Mouse (Mus musculus) CH12.LX (cell line): ENCODE data around the gene Gm17087.

Source experiments
- CTCF ChIP-seq, 2 experiments: IDR thresholded peaks in 1 of 2; conservative IDR thresholded peaks in 1 of 2; 2 replicates each; pipeline ENCODE4 v1.5.1; 2011 to 2012; ENCODE audit warnings: low read depth in 2 of 2, low read length in 2 of 2, improper control_type of control experiment in 1 of 2, inconsistent platforms in 1 of 2, mild to moderate bottlenecking in 1 of 2, moderate library complexity in 1 of 2
- E2F4 ChIP-seq: IDR thresholded peaks from 2 replicates; pipeline ENCODE4 v1.6.1; 2011; ENCODE audit warnings: low read depth, low read length, improper control_type of control experiment; ENCODE audit not compliant: insufficient replicate concordance
- EP300 ChIP-seq: IDR thresholded peaks from 2 replicates; pipeline ENCODE4 v1.6.1; 2011; ENCODE audit warnings: low read length, improper control_type of control experiment
- ETS1 ChIP-seq: conservative IDR thresholded peaks from 2 replicates; pipeline ENCODE4 v1.6.1; 2012; ENCODE audit warnings: low read depth, mild to moderate bottlenecking, inconsistent platforms, low read length, improper control_type of control experiment, moderate library complexity
- GABPA ChIP-seq: IDR thresholded peaks from 2 replicates; pipeline ENCODE4 v1.6.1; 2012; ENCODE audit warnings: low read depth, low read length, improper control_type of control experiment, inconsistent platforms; ENCODE audit not compliant: insufficient replicate concordance
- HCFC1 ChIP-seq: IDR thresholded peaks from 2 replicates; pipeline ENCODE4 v1.6.1; 2012; ENCODE audit warnings: low read depth, mild to moderate bottlenecking, inconsistent platforms, low read length, improper control_type of control experiment
- JUND ChIP-seq: conservative IDR thresholded peaks from 2 replicates; pipeline ENCODE4 v1.6.1; 2011; ENCODE audit warnings: low read depth, low read length, improper control_type of control experiment
- KAT2A ChIP-seq: IDR thresholded peaks from 2 replicates; pipeline ENCODE4 v1.6.1; 2012; ENCODE audit warnings: low read length, improper control_type of control experiment, inconsistent platforms; ENCODE audit not compliant: insufficient replicate concordance
- MAX ChIP-seq: IDR thresholded peaks from 2 replicates; pipeline ENCODE4 v1.6.1; 2011; ENCODE audit warnings: low read length, improper control_type of control experiment
- POLR2A ChIP-seq: IDR thresholded peaks from 2 replicates; pipeline ENCODE4 v1.6.1; 2011; ENCODE audit warnings: low read depth, mild to moderate bottlenecking, improper control_type of control experiment, low read length
- RCOR1 ChIP-seq: conservative IDR thresholded peaks from 2 replicates; pipeline ENCODE4 v1.6.1; 2012; ENCODE audit warnings: low read depth, mild to moderate bottlenecking, inconsistent platforms, low read length, improper control_type of control experiment
- TCF12 ChIP-seq: IDR thresholded peaks from 2 replicates; pipeline ENCODE4 v1.6.1; 2014; ENCODE audit warnings: low read depth, mild to moderate bottlenecking, inconsistent platforms, low read length, improper control_type of control experiment
- USF1 ChIP-seq: IDR thresholded peaks from 2 replicates; pipeline ENCODE4 v1.6.1; 2014; ENCODE audit warnings: low read depth, mild to moderate bottlenecking, inconsistent platforms, low read length, improper control_type of control experiment

DNA sequence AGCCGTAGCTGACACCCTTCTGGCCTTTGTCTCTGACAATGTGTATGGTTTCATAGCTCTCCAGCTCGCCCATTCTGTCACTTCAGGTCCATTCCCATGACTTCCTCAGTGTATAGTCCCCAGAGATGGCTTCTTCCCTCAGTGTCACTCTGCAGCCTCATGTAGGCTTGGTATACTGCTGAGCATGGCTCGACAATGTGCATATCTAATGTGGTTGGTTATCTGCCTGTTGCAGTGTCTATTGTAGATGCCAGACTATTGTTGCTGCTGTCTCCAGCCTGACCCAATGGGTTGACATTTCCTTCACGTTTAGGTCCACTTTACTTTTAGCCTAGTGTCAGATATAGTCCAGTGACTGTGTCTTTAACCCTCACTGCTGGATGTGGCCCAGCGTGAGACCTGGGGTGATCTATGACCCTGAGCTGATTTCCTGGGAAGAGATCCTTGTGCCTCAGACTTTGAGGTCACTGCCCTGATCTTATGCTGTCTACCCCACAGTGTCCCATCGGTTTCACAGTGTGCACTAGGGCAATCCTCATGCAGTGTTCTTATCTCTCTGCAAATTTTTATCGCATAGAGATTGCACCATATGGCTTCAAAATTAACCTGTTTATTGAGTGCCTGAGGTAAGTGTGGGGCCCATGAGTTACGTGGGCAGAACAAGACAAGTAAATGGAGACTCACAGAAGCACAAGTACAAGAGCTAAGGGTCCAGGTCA is 7.0 kb upstream of the Gm17087 start:
- no peak for TF ChIP-seq HCFC1
- no peak for TF ChIP-seq KAT2A
- TF ChIP-seq POLR2A = no peak
- no peak for TF ChIP-seq JUND
- no peak for TF ChIP-seq TCF12
- TF ChIP-seq EP300 = no peak
- TF ChIP-seq E2F4 = no peak
- no peak for TF ChIP-seq USF1
- TF ChIP-seq MAX = no peak
- no peak for TF ChIP-seq CTCF (conservative IDR thresholded peaks at IDR 0.05 in 1 of 2, IDR thresholded peaks at IDR 0.05 in 1 of 2; ENCODE audit: low read depth in 2 of 2, low read length in 2 of 2)
- TF ChIP-seq ETS1 = no peak
- TF ChIP-seq RCOR1 = no peak
- no peak for TF ChIP-seq GABPA
